Mouse (Mus musculus): ENCODE data around the gene Ndrg3.
"Not testable (repeated sequence)": the region's sequence is repeated elsewhere in the genome, so short reads cannot be mapped to it uniquely, and the experiment has no call there.

The Ndrg3 gene

DNA sequence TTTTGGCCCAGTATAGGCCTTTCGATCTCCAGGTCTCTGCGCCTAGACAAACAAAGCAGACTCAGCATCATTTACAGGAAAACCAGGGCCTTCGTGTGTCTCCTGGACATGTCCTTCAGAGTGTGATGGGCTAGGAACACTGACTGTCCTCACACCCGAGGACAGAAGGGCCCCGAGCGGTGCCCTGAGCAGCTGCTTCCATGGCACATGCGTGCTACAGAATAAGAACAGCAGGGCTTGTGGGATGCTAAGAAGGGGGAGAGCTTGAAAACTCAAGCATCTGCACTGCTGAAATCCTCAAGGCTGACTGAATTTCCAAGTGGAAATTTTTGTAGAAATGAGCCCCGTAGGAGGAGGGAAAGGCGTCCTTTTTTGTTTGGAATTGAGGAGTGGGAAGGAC is 94.8 kb downstream of the Ndrg3 start:
- no peak for DNase-seq

DNA sequence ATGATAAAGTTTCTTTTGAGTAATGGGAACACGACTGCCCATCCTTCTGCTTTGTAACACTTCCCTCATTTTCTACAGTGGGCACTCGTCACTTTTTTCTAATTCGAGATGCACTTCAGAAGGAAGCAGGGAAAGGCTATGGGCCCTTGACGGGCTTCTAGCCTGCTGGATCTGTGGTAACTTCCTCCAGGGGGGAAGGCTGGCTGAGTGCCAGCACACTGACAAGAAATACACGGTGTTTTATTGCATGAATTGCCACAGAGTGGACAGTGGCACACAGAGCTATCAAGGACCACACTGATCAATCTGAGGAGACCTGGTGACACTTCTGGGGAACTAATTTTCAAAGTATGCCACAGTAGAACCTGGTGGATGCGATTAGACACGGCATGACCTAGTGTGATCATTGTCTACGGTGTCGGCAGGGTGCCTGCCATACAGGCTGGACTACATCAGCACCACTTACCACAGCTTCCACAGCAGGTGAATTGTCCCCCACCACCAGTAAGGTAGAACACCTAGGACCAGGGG is 95.4 kb downstream of the Ndrg3 start:
- no peak for DNase-seq

DNA sequence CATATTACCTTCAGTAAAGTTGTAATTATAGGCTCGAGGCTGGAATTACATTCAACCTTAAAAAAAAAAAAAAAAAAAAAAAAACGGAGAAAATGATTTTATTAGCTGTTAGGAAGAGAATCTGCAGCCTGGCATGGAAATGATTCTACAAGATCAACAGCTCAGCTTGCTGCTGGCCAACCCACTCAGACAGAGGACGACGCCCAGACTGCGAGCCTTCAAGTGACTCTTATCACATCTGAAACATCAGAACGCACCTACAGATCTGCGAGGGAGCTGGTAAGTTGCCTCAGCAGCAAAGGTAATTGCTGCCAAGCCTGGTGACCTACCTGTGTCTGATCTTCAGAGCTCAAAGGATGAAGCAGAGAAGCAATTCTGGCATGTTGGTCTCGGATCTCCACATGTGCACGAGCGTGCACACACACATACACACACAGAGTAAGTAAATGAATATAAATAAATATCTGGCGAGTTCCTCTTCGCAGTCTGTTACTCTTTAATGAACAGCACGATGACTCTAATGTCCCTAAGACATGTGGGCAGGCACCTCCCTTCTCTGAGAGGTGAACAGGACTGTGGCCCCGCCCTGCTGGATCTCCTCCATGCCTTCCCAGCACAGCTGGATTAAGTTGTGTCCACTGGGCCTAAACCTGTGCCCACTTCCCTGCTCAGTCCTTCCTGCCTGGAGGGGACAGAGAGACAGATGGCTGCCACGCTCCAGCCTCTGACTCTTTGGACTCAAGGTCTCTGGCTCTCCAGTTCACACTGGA is 97.2 kb downstream of the Ndrg3 start:
- DNase-seq, result peak; percentile 22

DNA sequence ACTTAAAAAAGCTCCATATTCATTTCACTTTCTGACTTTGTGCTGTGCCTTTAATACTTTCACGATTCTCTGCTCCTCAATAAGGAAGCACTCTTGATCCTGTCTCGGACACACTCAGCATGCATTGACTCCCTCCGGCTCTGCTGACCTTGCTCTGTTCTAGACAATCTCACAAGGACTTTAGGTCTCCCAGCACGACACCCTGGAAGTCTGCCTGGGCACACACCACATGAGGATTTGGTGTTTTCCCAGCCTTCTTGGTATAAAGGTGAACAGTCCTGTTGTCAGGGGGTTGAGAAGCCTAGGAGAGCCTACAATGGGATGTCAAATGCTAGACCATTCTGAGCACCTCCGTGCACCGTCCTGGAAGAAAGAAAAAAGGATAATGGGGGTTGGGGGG is 99.0 kb downstream of the Ndrg3 start:
- peak; percentile 15 for DNase-seq

DNA sequence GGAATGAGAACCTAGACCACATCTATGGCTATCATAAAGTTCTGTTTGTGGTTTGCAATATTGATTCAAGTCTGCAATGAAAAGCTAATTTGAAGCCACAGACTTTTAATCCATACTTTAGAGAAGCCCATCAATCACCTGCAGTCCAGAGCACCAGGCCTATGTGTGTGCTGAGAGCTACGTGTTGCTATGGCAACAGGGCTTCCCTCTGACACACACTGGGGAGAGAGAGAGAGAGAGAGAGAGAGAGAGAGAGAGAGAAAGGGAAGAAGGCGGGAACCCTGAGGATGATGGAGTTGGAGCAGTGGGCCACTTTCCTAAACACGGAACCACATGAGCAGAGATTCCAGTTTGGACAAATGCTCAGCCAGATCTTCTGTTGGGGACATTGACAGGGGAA is 99.6 kb downstream of the Ndrg3 start:
- no peak for DNase-seq

DNA sequence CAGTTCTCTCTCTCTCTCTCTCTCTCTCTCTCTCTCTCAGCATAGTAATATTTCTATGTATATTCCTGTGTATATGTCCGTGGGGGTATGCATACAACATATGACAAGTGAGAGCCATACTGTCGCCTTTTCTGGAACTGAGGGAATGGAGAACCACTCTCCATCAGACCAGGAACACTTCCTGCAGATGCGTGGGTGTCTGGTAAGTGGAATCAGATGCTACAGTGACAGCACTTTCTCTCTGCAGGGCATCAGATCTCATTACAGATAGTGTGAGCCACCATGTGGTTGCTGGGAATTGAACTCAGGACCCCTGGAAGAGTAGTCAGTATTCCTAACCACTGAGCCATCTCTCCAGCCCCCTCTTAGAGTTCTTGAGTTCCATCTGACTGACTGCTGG is 103.4 kb downstream of the Ndrg3 start:
- no peak for DNase-seq

DNA sequence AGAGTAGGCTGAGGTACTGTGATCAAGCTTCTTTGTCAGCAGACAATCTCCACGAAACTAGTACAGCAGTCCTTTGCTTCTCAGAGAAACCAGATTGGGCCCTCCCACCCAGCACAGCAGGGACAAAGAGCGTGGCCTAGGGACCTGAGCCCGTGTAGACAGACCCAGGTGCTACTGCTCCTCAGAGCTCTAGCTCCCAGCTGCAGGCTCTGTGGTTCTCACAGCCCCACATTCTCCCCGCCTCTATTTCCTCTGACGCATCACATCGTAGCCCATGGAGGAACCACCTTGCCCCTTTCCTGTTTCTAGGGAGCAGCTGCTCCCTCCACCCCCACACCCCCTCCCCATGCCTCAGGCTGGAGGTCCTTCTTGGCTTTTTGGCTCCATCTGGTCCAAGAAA is 104.8 kb downstream of the Ndrg3 start, which contains the start of gene Sla2:
Sla2 (minus strand) TSS at position 176 of the 400 bp plus-strand sequence.
- DNase-seq, result no peak

DNA sequence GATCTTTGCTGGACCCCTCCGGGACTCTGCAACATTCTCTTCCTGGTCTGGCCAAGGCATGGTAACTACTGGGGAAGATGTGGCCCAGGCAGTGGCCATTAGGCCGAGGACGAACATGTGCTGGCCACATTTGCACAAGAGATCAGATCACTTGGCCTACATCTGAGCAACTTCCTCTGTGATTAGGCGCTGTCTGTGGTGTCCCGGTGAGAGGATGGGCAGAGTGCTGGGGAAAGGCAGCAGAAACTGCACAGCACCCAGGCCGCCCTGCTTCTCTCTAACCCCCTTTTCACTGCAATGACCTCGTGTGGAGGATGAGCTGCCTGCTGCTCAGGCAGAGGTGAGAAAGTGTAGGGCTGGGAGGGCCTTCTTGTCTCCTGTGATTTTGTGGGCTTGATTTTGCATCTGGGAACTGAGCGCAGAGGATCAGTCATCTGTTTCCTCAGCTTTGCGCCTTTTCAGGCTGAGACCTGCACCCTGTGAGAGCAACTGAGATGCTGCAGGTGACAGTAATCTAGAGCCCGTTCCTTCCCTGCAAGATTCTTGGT is 105.7 kb downstream of the Ndrg3 start:
- DNase-seq, result peak; percentile 22

DNA sequence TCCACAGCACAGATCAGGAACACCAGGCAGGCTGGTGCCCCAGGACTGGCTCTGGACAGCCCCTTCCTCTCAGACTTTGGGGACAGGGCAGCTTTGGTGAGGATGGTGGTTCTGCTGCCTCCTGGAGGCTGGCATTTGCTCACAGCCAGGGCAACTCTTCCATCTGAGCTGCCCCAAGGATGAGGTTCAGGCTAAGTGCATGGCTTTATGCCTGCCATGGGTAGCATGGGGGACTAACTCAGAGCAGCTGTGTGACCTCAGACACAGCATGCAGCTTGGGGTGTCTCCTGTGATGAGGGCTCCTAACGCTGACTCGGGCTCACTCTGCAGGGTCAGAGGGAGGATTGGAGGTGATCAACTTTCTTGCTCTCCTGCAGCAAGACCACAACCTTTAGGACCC is 106.2 kb downstream of the Ndrg3 start:
- DNase-seq, result not testable (repeated sequence)

DNA sequence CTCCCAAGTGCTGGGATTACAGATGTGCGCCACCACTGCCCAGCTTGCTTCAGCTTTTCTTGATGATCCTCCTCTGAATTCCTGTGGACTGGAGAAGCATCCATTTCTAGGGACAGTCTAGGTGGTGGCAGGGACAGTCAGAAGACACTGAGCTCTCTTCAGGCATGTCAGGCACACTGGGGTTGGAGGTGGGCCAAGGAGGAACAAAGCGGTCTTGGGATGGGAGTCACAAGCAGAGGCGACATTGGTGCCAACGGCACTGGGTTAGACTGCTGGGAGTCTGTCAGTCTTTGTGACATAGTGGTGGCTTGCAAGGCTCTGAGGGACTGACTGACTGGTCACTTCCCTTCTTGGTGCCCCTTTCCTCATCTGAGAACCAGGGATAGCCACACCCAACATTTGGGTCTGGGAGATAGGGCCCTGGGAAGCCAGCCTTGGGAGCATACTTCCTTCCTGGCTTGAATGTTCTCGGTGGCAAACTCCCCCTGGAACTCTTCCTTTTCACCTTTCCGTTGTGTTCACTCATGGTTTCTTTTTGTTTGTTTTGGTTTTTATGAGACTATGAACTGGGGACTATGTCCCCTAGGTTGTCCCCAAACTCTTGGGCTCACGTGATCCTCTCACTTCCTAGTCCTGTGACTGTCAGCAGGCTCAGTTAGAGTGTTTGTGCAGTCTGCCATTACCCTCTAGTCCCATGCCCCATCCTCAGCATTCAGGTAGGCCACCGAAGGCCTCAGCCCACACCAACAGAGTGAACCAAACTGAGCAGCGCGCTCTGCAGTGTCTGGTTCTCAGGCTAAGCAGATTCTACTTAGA is 107.3 kb downstream of the Ndrg3 start:
- peak; percentile 38 for DNase-seq

DNA sequence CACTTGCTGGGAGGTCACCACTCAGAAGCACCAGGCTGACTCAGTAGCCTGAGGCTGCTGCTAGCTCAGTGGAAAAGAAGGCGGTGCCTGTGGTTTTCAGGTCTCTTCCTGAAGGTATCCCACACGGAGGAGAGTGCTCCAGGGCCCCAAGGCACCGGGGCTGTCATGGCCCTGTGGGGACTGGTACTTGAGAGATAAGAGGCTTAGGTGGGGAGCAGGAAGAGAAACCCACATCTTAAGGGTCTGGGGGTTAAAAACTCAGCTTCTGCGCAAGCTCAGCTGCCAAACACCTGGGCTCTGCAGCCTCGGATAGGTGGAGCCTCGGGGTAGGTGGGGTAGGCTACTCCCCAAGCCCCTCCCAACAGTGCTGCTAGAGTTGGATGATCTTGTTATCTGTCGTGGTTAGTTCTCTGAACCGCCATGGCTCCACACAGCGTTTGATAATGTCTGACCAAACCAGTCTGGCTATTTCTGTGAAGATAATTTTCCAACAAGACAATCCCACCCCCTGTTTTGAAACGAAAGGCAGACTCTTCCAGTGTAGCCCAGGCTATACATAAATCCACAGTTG is 109.3 kb downstream of the Ndrg3 start:
- peak; percentile 16 for DNase-seq

DNA sequence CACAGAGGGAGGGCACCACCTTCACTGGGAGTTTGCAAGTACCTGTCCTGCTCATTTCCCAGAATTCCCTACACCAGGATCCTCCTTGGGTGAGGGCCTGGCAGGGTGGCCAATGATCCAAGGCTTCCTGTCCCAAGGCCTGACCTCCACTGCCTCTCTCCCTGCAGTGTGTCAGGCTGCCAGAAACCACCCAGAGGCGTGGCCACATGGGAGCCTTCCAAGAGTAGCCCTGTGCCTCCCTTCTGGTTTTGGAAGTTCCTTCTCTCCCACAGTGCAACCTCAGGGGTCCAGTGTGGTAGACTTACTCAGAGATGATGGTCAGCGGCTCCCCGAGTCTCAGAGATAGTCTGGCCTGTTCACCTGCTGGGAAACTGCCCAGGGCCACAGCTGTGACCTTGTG is 112.3 kb downstream of the Ndrg3 start:
- peak; percentile 51 for DNase-seq

DNA sequence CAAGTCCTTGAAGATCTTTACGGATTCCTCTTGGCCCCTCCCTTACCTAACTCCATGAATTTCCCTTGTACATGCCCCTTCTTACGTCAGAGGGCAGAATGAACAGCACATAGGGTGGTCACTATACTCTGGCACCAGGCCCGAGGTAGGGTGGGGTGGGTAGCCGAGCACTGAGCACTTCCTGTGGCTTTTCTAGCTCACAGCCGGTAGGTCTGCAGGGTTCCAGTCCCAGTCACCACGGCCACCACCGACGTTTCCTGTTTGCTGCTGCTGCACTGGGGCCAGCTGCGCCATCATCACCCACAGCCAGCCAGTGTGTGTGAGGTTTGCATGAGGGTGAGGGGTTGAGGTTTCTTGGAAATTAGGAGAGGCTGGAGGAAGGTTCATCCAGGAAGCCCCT is 114.1 kb downstream of the Ndrg3 start:
- peak; percentile 63 for DNase-seq
